Mouse (Mus musculus) heart, adult 2 months (tissue): ENCODE measurements around the gene Chmp2b. TPM values are rescaled to one million over a fixed set of nuclear protein-coding genes. Genes with fewer than 3 reads are reported as not detected.

Experiments
- DNase-seq, 2 experiments: peaks; one replicate each; pipeline ENCODE4 v3.0.0; 2021
- H3K27ac ChIP-seq: fragments of 200-600 bp; 2 replicates; pipeline ENCODE4 v1.8.1; 2022
- H3K27me3 ChIP-seq: fragments of 200-500 bp; 2 replicates; pipeline ENCODE4 v1.6.1; 2012; ENCODE audit warnings: mild to moderate bottlenecking, low read length, inconsistent platforms, mixed read lengths; ENCODE audit not compliant: control insufficient read depth, insufficient read depth
- H3K36me3 ChIP-seq: fragments of 200-500 bp; 2 replicates; pipeline ENCODE4 v1.6.1; 2012; ENCODE audit warnings: low read length, inconsistent platforms; ENCODE audit not compliant: control insufficient read depth, insufficient read depth
- H3K4me1 ChIP-seq: fragments of 200-500 bp; 2 replicates; pipeline ENCODE4 v1.6.1; 2011; ENCODE audit warnings: low read length; ENCODE audit not compliant: control insufficient read depth, insufficient read depth
- H3K4me3 ChIP-seq: fragments of 200-600 bp; 2 replicates; pipeline ENCODE4 v1.8.1; 2022
- H3K79me2 ChIP-seq: fragments of 200-500 bp; replicated peaks from 2 replicates; pipeline ENCODE4 v1.6.1; 2012; ENCODE audit warnings: mild to moderate bottlenecking, inconsistent platforms, low read length, moderate library complexity, mixed read lengths; ENCODE audit not compliant: control insufficient read depth, insufficient read depth
- H3K9ac ChIP-seq: fragments of 200-500 bp; 2 replicates; pipeline ENCODE4 v1.6.1; 2012; ENCODE audit warnings: low read depth, mild to moderate bottlenecking, control low read depth, inconsistent platforms, low read length, mixed read lengths
- CTCF ChIP-seq: fragments of 200-600 bp; IDR thresholded peaks from 2 replicates; pipeline ENCODE4 v1.8.1; 2022; ENCODE audit warnings: antibody characterized with exemption, mild to moderate bottlenecking, moderate library complexity
- EP300 ChIP-seq: fragments of 200-500 bp; IDR thresholded peaks from 2 replicates; pipeline ENCODE4 v1.6.1; 2011; ENCODE audit warnings: low read depth, low read length, control low read depth; ENCODE audit not compliant: insufficient read depth
- POLR2A ChIP-seq: fragments of 200-500 bp; IDR thresholded peaks from 2 replicates; pipeline ENCODE4 v1.6.1; 2011; ENCODE audit warnings: mild to moderate bottlenecking, low read depth, low read length, control low read depth; ENCODE audit not compliant: insufficient read depth
- WGBS: fragments of 180-500 bp; shearing (Covaris S2); methylation state at CpG from one replicate; pipeline ENCODE4 v1.1.7; 2018; 5-methylcytosine and 5-hydroxymethylcytosine counted together
- intact Hi-C: fragments of 180-260 bp; cut with DNase I; formaldehyde crosslinking; loops from one replicate; pipeline ENCODE4 v1.15.1; 2025
- polyA plus RNA-seq: library from polyadenylated mRNA; depleted of rRNA; stranded (reverse); fragments of >200 nt; gene quantifications from 2 replicates; pipeline ENCODE4 v1.2.3, GENCODE M21; 2012
- total RNA-seq, 2 experiments: library from RNA; stranded (reverse); gene quantifications; 2 replicates each; pipeline ENCODE4 v1.2.3; 2021

Chmp2b gene
- total and polyA plus RNA-seq, 3 experiments = 10.6 to 47.6 (median 41.5) TPM

GRCm38 (mm10) chr16:65577298-65578029 is 14.9 kb upstream of the Chmp2b start:
- H3K4me3 ChIP-seq = no peak overlapping the region
- no peaks in the 10 kb centered on the region for H3K36me3 ChIP-seq
- intact Hi-C loops = no loop called here
- 62% methylated on average over 6 of the region's 6 CpGs for WGBS
- no peaks in the 10 kb centered on the region for H3K4me1 ChIP-seq
- no peak overlapping the region for H3K9ac ChIP-seq
- H3K27ac ChIP-seq = no peak overlapping the region
- no peaks in the 10 kb centered on the region for H3K27me3 ChIP-seq
- TF ChIP-seq CTCF (no peak), EP300 (no peak), POLR2A (no peak)
- H3K79me2 ChIP-seq = no peaks in the 10 kb centered on the region
- no peak for DNase-seq

DNA sequence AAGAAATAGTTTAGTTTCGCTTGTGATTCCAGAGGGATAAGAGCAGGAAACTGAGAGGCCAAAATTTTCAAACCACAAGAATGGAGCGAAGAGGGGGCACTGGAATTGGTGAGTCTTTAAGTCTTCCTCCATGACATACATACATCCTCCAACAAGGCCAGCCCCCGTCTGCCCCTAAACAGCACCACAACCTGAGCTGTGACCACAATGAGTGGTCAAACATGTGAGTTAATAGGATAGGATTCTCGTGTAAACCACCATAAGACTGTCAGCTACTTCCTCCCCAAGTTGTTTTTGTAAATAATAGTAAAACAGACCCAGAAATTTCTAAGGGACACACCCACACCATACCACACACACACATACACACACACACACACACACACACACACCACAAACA is 6.3 kb upstream of the Chmp2b start:
- intact Hi-C loops = loop anchor here (10.0 kb wide), 1 partner anchor 794 kb away; the partner anchor contains the start of gene 4930453N24Rik
- TF ChIP-seq EP300 (no peak), POLR2A (no peak), CTCF (no peak)
- Histone ChIP-seq H3K79me2 (no peaks in the 10 kb centered on the region), H3K4me3 (no peak overlapping the region), H3K4me1 (no peaks in the 10 kb centered on the region), H3K27me3 (no peaks in the 10 kb centered on the region), H3K9ac (no peak overlapping the region), H3K36me3 (no peaks in the 10 kb centered on the region), H3K27ac (no peak overlapping the region)
- 78% methylated on average over 4 of the region's 4 CpGs for WGBS
- DNase-seq = no peak

- DNase-seq = no peak
- no peak overlapping the region for H3K27ac ChIP-seq
- H3K79me2 ChIP-seq = no peaks in the 10 kb centered on the region
- intact Hi-C loops = loop anchor here (10.0 kb wide), 1 partner anchor 790 kb away; the partner anchor contains the start of gene 4930453N24Rik
- no peaks in the 10 kb centered on the region for H3K36me3 ChIP-seq
- no peaks in the 10 kb centered on the region for H3K27me3 ChIP-seq
- TF ChIP-seq CTCF (no peak), EP300 (no peak), POLR2A (no peak)
- no peak overlapping the region for H3K9ac ChIP-seq
- 81% methylated on average over 1 of the region's 1 CpGs for WGBS
- no peak overlapping the region for H3K4me3 ChIP-seq
- H3K4me1 ChIP-seq = peaks cover 2% of the 10 kb centered on the region; the same call in 1 of the 2 replicates
Observed at GRCm38 (mm10) chr16:65564951-65565350, 2.4 kb upstream of the Chmp2b start.

- no peak for DNase-seq
- Histone ChIP-seq H3K27me3 (no peaks in the 10 kb centered on the region), H3K4me3 (no peak overlapping the region), H3K27ac (no peak overlapping the region), H3K79me2 (peaks cover 2% of the 10 kb centered on the region; the same call in 1 of the 2 replicates), H3K36me3 (no peaks in the 10 kb centered on the region), H3K4me1 (peaks cover 5% of the 10 kb centered on the region), H3K9ac (no peak overlapping the region)
- 74% methylated on average over 8 of the region's 8 CpGs for WGBS
- intact Hi-C loops = loop anchor here (10.0 kb wide), 1 partner anchor 790 kb away; the partner anchor contains the start of gene 4930453N24Rik
- no peak for TF ChIP-seq CTCF
- no peak for TF ChIP-seq POLR2A
- no peak for TF ChIP-seq EP300
Observed at GRCm38 (mm10) chr16:65564306-65564705, 1.8 kb upstream of the Chmp2b start.

- Histone ChIP-seq H3K27ac (peak overlapping the region; percentile 83), H3K4me1 (peaks cover 5% of the 10 kb centered on the region), H3K27me3 (no peaks in the 10 kb centered on the region), H3K4me3 (peak overlapping the region; percentile 98), H3K79me2 (peaks cover 5% of the 10 kb centered on the region; the same call in 1 of the 2 replicates), H3K9ac (peak overlapping the region; percentile 93), H3K36me3 (no peaks in the 10 kb centered on the region)
- intact Hi-C loops = loop anchor here (10.0 kb wide), 1 partner anchor 788 kb away; the partner anchor contains the start of gene 4930453N24Rik
- 2% methylated on average over 10 of the region's 10 CpGs for WGBS
- no peak for TF ChIP-seq EP300
- TF ChIP-seq CTCF = no peak
- no peak for TF ChIP-seq POLR2A
- DNase-seq = no peak
Observed at GRCm38 (mm10) chr16:65562864-65563206, 309 bp upstream of the Chmp2b start.
